Mouse (Mus musculus) colon, adult 2 months (tissue): ENCODE data around the gene Olfr1314. TPM values are rescaled to one million over a fixed set of nuclear protein-coding genes. Genes with fewer than 3 reads are reported as not detected.

ENCODE experiments used
- polyA plus RNA-seq: library from polyadenylated mRNA; depleted of rRNA; stranded (reverse); fragments of >200 nt; gene quantifications from 2 replicates; pipeline ENCODE4 v1.2.3, GENCODE M21; 2012; rRNA removed

Olfr1314 gene
- polyA plus RNA-seq: not detected in 2 replicates

GRCm38 (mm10) chr2:112096681-112097080, at the start of gene Olfr1314:
Olfr1314 (minus strand) TSS chr2:112096781.

GRCm38 (mm10) chr2:112140029-112140428, 43.4 kb upstream of the Olfr1314 start, which contains the start of gene Olfr1317:
Olfr1317 (plus strand) TSS chr2:112140329.

GRCm38 (mm10) chr2:112134877-112135276, 38.3 kb upstream of the Olfr1314 start, which contains the start of gene Olfr1316:
Olfr1316 (minus strand) TSS chr2:112134977.

GRCm38 (mm10) chr2:112115340-112115739, 18.8 kb upstream of the Olfr1314 start, which contains the start of gene Olfr1315-ps1:
Olfr1315-ps1 (minus strand) TSS chr2:112115440.

GRCm38 (mm10) chr2:112077743-112078142, 18.8 kb downstream of the Olfr1314 start, which contains the start of gene Olfr1313:
Olfr1313 (minus strand) TSS chr2:112077843.

GRCm38 (mm10) chr2:112050138-112050537, 46.4 kb downstream of the Olfr1314 start, which contains the start of gene Olfr1312:
Olfr1312 (minus strand) TSS chr2:112050238.

Other genes starting within 250 kb of the Olfr1314 start
- gene Olfr1305, start 219.6 kb downstream of the Olfr1314 start, polyA plus RNA-seq: not detected in 2 replicates
- not detected in 2 replicates for gene Olfr1306, start 180.5 kb downstream of the Olfr1314 start, polyA plus RNA-seq
- not detected in 2 replicates for gene Olfr1307, start 147.3 kb downstream of the Olfr1314 start, polyA plus RNA-seq
- not detected in 2 replicates for gene Olfr1308, start 131.8 kb downstream of the Olfr1314 start, polyA plus RNA-seq
- not detected in 2 replicates for gene Olfr1309, start 106.5 kb downstream of the Olfr1314 start, polyA plus RNA-seq
- not detected in 2 replicates for gene Olfr1310, start 84.1 kb downstream of the Olfr1314 start, polyA plus RNA-seq
- not detected in 2 replicates for gene Olfr1311, start 72.4 kb downstream of the Olfr1314 start, polyA plus RNA-seq
- gene Olfr1312, start 46.5 kb downstream of the Olfr1314 start, polyA plus RNA-seq: not detected in 2 replicates
- gene Olfr1313, start 18.9 kb downstream of the Olfr1314 start, polyA plus RNA-seq: not detected in 2 replicates
- not detected in 2 replicates for gene Olfr1315-ps1, start 18.7 kb upstream of the Olfr1314 start, polyA plus RNA-seq
- gene Olfr1316, start 38.2 kb upstream of the Olfr1314 start, polyA plus RNA-seq: not detected in 2 replicates
- gene Olfr1317, start 43.5 kb upstream of the Olfr1314 start, polyA plus RNA-seq: not detected in 2 replicates
- gene Olfr1318, start 57.4 kb upstream of the Olfr1314 start, polyA plus RNA-seq: not detected in 2 replicates
- gene Lpcat4, start 142.7 kb upstream of the Olfr1314 start, polyA plus RNA-seq: 68.9 and 103 TPM in 2 replicates
- not detected in 2 replicates for gene Nutm1, start 162.5 kb upstream of the Olfr1314 start, polyA plus RNA-seq
- gene Nop10, start 165.1 kb upstream of the Olfr1314 start, polyA plus RNA-seq: 29.9 and 30.3 TPM in 2 replicates
- gene Slc12a6, start 169.0 kb upstream of the Olfr1314 start, polyA plus RNA-seq: 18.2 and 19.2 TPM in 2 replicates
- not detected in 2 replicates for gene Gm21985, start 169.5 kb upstream of the Olfr1314 start, polyA plus RNA-seq